Mouse (Mus musculus): ENCODE results near the gene Inpp5d.

DNA sequence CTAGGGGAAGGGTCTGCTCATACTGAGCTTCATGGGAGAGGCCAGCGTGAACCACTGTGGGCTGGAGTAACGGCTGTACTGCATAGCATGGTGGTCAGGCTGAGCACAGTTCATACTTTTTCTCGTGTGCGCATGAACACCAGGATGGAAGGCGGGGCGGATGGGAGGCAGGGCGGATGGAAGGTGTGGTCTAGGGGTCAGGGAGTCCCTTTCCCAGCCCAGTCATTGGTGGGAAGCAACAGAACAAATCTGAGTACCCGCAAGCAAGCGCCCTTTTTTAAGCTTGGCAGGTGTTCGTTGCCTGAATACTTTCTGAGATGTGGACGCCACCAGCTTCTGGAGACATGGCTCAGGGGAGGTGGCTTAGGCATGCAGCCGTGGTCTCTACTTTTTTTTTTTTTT lies 16.6 kb downstream of the Inpp5d start:
- TF ChIP-seq CTCF (IDR thresholded peaks at IDR 0.05; ENCODE audit: extremely low read depth, insufficient read depth, low read length) (no peak), POLR2A (IDR thresholded peaks at IDR 0.05; ENCODE audit: extremely low read depth, insufficient read depth, low read length) (no peak)
